Mouse (Mus musculus): ENCODE data around the gene Kif12. TPM values are rescaled to one million over a fixed set of nuclear protein-coding genes. Genes with fewer than 3 reads are reported as not detected.

Gene Kif12
- polyA plus RNA-seq, 1 experiment from 2014 or later = 0.11 TPM

GRCm38 (mm10) chr4:63151127-63151526, 20.8 kb downstream of the Kif12 start:
- DNase-seq (ENCODE audit: low spot score) = no peak
- H3K9ac ChIP-seq = no peak overlapping the region
- no peaks in the 10 kb centered on the region for H3K4me1 ChIP-seq (replicated peaks; ENCODE audit: control insufficient read depth, insufficient read depth, low read length)
- H3K4me2 ChIP-seq (replicated peaks) = no peak overlapping the region
- H3K27ac ChIP-seq = no peak overlapping the region
- ATAC-seq (ENCODE audit: low FRiP score) = no peak
- H3K36me3 ChIP-seq (replicated peaks; ENCODE audit: control insufficient read depth, insufficient read depth) = no peaks in the 10 kb centered on the region
- H3K4me3 ChIP-seq (replicated peaks; ENCODE audit: low read length) = no peak overlapping the region
- H3K9me3 ChIP-seq (ENCODE audit: control insufficient read depth, low read length) = 0 out of 2 replicates have a peak, but pooled peaks cover 3% of the 10 kb centered on the region
- 94% methylated on average over 6 of the region's 6 CpGs for WGBS
- H3K27me3 ChIP-seq (ENCODE audit: control insufficient read depth, insufficient read depth, low read length) = no peaks in the 10 kb centered on the region

- Histone ChIP-seq H3K27ac (no peak overlapping the region), H3K27me3 (ENCODE audit: control insufficient read depth, insufficient read depth, low read length) (no peaks in the 10 kb centered on the region), H3K4me2 (replicated peaks) (no peak overlapping the region), H3K4me3 (replicated peaks; ENCODE audit: low read length) (no peak overlapping the region), H3K4me1 (replicated peaks; ENCODE audit: control insufficient read depth, insufficient read depth, low read length) (no peaks in the 10 kb centered on the region), H3K36me3 (replicated peaks; ENCODE audit: control insufficient read depth, insufficient read depth) (no peaks in the 10 kb centered on the region), H3K9me3 (ENCODE audit: control insufficient read depth, low read length) (0 out of 2 replicates have a peak, but pooled peaks cover 4% of the 10 kb centered on the region), H3K9ac (no peak overlapping the region)
- WGBS = 93% methylated on average over 6 of the region's 6 CpGs
- ATAC-seq (ENCODE audit: low FRiP score) (no peak), DNase-seq (ENCODE audit: low spot score) (no peak)
Observed at GRCm38 (mm10) chr4:63147268-63147667, 24.7 kb downstream of the Kif12 start.

DNA sequence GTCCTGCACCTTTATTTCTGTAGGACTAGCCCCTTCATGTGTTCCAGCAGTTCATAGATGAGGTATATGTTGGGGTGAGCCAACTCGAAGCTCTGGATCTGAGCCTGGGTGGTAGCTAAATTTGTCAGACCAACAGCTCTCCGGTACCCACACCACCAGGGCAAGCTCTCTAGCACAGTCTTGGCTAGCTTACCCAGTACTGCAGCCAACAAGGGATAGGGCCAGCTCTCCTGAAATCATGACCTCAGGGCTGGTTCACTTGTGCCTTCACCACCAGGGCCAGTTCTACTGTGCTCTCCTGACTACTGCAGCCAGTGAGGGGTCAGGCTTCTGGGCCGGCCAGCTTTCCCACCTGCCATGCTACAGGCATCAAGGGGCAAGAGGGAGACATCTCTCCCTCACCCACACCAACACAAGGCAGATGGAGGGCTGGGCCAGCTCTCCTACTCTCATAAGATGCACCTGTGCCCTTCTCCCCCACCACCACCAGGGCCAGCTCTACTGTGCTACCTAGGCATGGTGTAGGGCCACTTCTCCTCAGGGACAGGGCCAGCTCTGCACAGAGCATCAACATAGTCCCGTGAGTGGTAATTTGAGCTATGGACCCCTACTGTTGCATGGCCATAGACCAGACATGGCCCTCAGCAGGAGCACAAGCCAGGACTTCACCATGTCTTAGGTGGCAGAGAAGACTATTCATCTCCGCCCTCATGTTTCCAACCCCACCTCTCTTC, 41.9 kb downstream of the Kif12 start:
- Histone ChIP-seq H3K9me3 (ENCODE audit: control insufficient read depth, low read length) (no peaks in the 10 kb centered on the region), H3K27ac (no peak overlapping the region), H3K4me1 (replicated peaks; ENCODE audit: control insufficient read depth, insufficient read depth, low read length) (no peaks in the 10 kb centered on the region), H3K27me3 (ENCODE audit: control insufficient read depth, insufficient read depth, low read length) (no peaks in the 10 kb centered on the region), H3K4me2 (replicated peaks) (no peak overlapping the region), H3K9ac (no peak overlapping the region), H3K36me3 (replicated peaks; ENCODE audit: control insufficient read depth, insufficient read depth) (peaks cover 55% of the 10 kb centered on the region), H3K4me3 (replicated peaks; ENCODE audit: low read length) (no peak overlapping the region)
- 95% methylated on average over 5 of the region's 5 CpGs for WGBS
- ATAC-seq (ENCODE audit: low FRiP score) (0 out of 2 replicates have a peak, but pooled peaks have one; percentile 51), DNase-seq (ENCODE audit: low spot score) (no peak)

DNA sequence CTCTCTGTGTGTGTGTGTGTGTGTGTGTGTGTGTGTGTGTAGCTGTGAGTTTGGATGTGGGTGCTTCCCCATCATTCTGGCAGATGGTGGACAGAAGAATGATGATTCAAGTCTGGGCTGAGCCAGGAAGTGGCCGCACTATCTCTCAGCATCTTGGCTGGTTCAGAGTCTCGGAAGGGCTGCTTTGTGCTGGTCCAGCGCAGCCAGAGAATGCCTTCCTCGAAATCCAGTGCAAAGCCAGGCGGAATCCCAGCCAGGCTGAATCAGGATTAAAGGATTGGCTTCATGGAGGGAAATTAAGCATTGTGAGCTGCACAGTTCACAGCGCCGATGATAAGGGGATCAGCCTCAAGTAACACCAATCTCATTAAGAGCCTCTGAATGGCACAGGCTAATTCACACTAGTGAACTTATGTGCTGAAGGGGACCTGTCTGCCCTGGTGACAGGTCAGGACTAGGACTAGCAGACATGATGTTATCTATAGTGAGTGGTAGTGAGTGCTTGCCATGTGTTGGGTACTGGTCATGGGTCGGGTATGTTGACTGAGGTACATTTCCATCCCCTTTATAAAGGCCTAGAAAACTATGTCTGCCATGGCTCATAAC, 47.0 kb downstream of the Kif12 start:
- no peaks in the 10 kb centered on the region for H3K27me3 ChIP-seq (ENCODE audit: control insufficient read depth, insufficient read depth, low read length)
- H3K9me3 ChIP-seq (ENCODE audit: control insufficient read depth, low read length) = no peaks in the 10 kb centered on the region
- ATAC-seq (ENCODE audit: low FRiP score) (no peak; the same call in 1 of the 2 replicates), DNase-seq (ENCODE audit: low spot score) (no peak)
- peaks cover 52% of the 10 kb centered on the region for H3K36me3 ChIP-seq (replicated peaks; ENCODE audit: control insufficient read depth, insufficient read depth)
- H3K4me2 ChIP-seq (replicated peaks) = no peak overlapping the region
- H3K4me3 ChIP-seq (replicated peaks; ENCODE audit: low read length) = no peak overlapping the region
- H3K4me1 ChIP-seq (replicated peaks; ENCODE audit: control insufficient read depth, insufficient read depth, low read length) = no peaks in the 10 kb centered on the region
- no peak overlapping the region for H3K27ac ChIP-seq
- 68% methylated on average over 8 of the region's 8 CpGs for WGBS
- H3K9ac ChIP-seq = no peak overlapping the region

DNA sequence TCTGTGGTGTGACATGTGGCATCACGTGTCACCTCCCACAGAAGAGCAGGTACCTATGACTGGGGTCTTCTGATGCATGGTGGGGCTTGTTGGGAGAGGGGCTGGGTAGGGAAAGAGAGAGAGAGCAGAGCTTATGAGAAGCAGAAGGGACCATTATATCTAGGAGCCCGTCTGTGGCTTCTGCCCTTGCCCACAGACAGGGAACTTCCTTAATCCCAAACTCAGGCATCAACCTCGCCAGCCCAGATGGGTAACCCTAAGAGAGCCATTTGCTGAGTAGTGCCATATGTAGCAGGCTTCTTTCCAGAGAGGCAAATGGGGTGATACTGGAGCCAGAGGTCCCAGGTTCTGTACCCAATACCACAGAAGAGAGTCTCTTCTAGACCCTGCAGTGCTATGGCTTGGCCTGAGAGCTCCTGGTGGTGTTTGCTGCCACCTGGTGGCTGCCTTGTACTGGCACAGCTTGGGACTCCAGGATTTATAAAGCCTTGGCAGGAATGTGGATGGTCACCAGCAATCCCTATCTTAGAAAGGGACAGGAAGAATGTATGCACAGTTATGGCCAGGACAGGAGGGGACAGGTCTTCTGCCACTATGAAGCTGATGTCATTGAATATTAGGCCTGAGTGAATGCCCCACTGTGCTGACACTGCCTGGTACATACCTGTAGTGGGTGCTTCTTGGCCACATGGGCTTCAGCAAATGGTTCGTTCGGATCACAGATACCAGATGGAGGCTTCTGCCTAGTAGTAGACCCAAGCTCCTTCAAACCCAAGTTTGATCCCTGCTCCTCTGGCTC, 53.1 kb downstream of the Kif12 start:
- DNase-seq (ENCODE audit: low spot score) (peak; percentile 92), ATAC-seq (ENCODE audit: low FRiP score) (peak; percentile 91)
- 91% methylated on average over 5 of the region's 5 CpGs for WGBS
- Histone ChIP-seq H3K4me2 (replicated peaks) (no peak overlapping the region), H3K36me3 (replicated peaks; ENCODE audit: control insufficient read depth, insufficient read depth) (peaks cover 50% of the 10 kb centered on the region), H3K4me1 (replicated peaks; ENCODE audit: control insufficient read depth, insufficient read depth, low read length) (no peaks in the 10 kb centered on the region), H3K9ac (no peak overlapping the region), H3K27ac (no peak overlapping the region), H3K4me3 (replicated peaks; ENCODE audit: low read length) (no peak overlapping the region), H3K9me3 (ENCODE audit: control insufficient read depth, low read length) (no peaks in the 10 kb centered on the region), H3K27me3 (ENCODE audit: control insufficient read depth, insufficient read depth, low read length) (no peaks in the 10 kb centered on the region)

Other genes starting within 250 kb of the Kif12 start
- gene Zfp618, start 206.6 kb downstream of the Kif12 start, polyA plus RNA-seq (2014; fragmentation: Nextera tagmentation; extraction: Ambion mirVana) = 31.4 and 37.0 TPM in 2 replicates
- not detected in 2 replicates for gene Ambp, start 17.3 kb downstream of the Kif12 start, polyA plus RNA-seq (2014; fragmentation: Nextera tagmentation; extraction: Ambion mirVana)
- 2.0 and 2.6 TPM in 2 replicates for gene Col27a1, start 41.9 kb upstream of the Kif12 start, polyA plus RNA-seq (2014; fragmentation: Nextera tagmentation; extraction: Ambion mirVana)
- not detected in 2 replicates for gene Orm1, start 172.4 kb upstream of the Kif12 start, polyA plus RNA-seq (2014; fragmentation: Nextera tagmentation; extraction: Ambion mirVana)
- not detected in 2 replicates for gene Orm3, start 184.0 kb upstream of the Kif12 start, polyA plus RNA-seq (2014; fragmentation: Nextera tagmentation; extraction: Ambion mirVana)
- gene Orm2, start 190.3 kb upstream of the Kif12 start, polyA plus RNA-seq (2014; fragmentation: Nextera tagmentation; extraction: Ambion mirVana) = not detected in 2 replicates
- 3.9 and 4.6 TPM in 2 replicates for gene Akna, start 231.2 kb upstream of the Kif12 start, polyA plus RNA-seq (2014; fragmentation: Nextera tagmentation; extraction: Ambion mirVana)